Mouse (Mus musculus) cerebellum, adult (tissue): ENCODE measurements around the gene Cc2d1a.
A peak's percentile ranks its signal among the peaks of the same experiment; 100 is the strongest.

Experiments
- ATAC-seq: cut with Nextera tagmentation; 2 replicates; pipeline ENCODE4 v1.9.2; 2017; ENCODE audit warnings: mild to moderate bottlenecking, moderate library complexity, mixed read lengths; ENCODE audit not compliant: insufficient number of reproducible peaks, low FRiP score, low TSS enrichment

Cc2d1a gene

GRCm38 (mm10) chr8:84106216-84107040, 41.3 kb downstream of the Cc2d1a start:
- ATAC-seq: no peak

- no peak for ATAC-seq
These were observed 42.1 kb downstream of the Cc2d1a start for GRCm38 (mm10) chr8:84105676-84106075.

- ATAC-seq: peak; percentile 97
These were observed 42.8 kb downstream of the Cc2d1a start, which contains the start of gene Dcaf15 for GRCm38 (mm10) chr8:84104697-84105609. Dcaf15 (minus strand) TSS chr8:84104768.

- 0 out of 2 replicates have a peak, but pooled peaks have one; percentile 5 for ATAC-seq
These were observed 43.5 kb downstream of the Cc2d1a start for GRCm38 (mm10) chr8:84104221-84104620.

GRCm38 (mm10) chr8:84103601-84104000, 44.1 kb downstream of the Cc2d1a start:
- no peak for ATAC-seq

- no peak for ATAC-seq
These were observed 46.1 kb downstream of the Cc2d1a start for GRCm38 (mm10) chr8:84101476-84102270.

GRCm38 (mm10) chr8:84098376-84098775, 49.4 kb downstream of the Cc2d1a start:
- ATAC-seq: no peak

GRCm38 (mm10) chr8:84096061-84096460, 51.7 kb downstream of the Cc2d1a start:
- no peak for ATAC-seq

GRCm38 (mm10) chr8:84090585-84090984, 57.2 kb downstream of the Cc2d1a start:
- ATAC-seq: no peak

GRCm38 (mm10) chr8:84089277-84089676, 58.5 kb downstream of the Cc2d1a start:
- no peak for ATAC-seq

GRCm38 (mm10) chr8:84087821-84088220, 59.9 kb downstream of the Cc2d1a start:
- ATAC-seq: no peak

- ATAC-seq: no peak
These were observed 60.6 kb downstream of the Cc2d1a start for GRCm38 (mm10) chr8:84087156-84087555.

GRCm38 (mm10) chr8:84084341-84085115, 63.2 kb downstream of the Cc2d1a start:
- no peak for ATAC-seq

- no peak for ATAC-seq
These were observed 63.9 kb downstream of the Cc2d1a start for GRCm38 (mm10) chr8:84083829-84084241.
